Mouse (Mus musculus) neural tube, embryonic 14.5 days (tissue): ENCODE results near the gene Maats1. TPM values are rescaled to one million over a fixed set of nuclear protein-coding genes. Genes with fewer than 3 reads are reported as not detected.
"Not testable (repeated sequence)": the region's sequence is repeated elsewhere in the genome, so short reads cannot be mapped to it uniquely, and the experiment has no call there.

Experiments used
- ATAC-seq: fragments of 200-750 bp; cut with Nextera tagmentation; 2 replicates; pipeline ENCODE4 v1.8.0; 2017; ENCODE audit warnings: low read depth, mild to moderate bottlenecking, moderate TSS enrichment, moderate library complexity
- H3K27ac ChIP-seq: fragments of 300-500 bp; sonication (generic); 2 replicates; pipeline ENCODE4 v1.5.1; 2014; ENCODE audit warnings: low read depth, mild to moderate bottlenecking, control low read depth, low read length, moderate library complexity, mixed read lengths
- H3K27me3 ChIP-seq: fragments of 300-500 bp; sonication (generic); 2 replicates; pipeline ENCODE4 v1.6.1; 2014; ENCODE audit warnings: low read length; ENCODE audit not compliant: control insufficient read depth, insufficient read depth
- H3K36me3 ChIP-seq: fragments of 300-500 bp; sonication (generic); 2 replicates; pipeline ENCODE4 v1.6.1; 2014; ENCODE audit warnings: low read length, mixed read lengths; ENCODE audit not compliant: control insufficient read depth, insufficient read depth
- H3K4me1 ChIP-seq: fragments of 300-500 bp; sonication (generic); 2 replicates; pipeline ENCODE4 v1.6.1; 2014; ENCODE audit warnings: low read length; ENCODE audit not compliant: control insufficient read depth, insufficient read depth
- H3K4me2 ChIP-seq: fragments of 300-500 bp; sonication (generic); 2 replicates; pipeline ENCODE4 v1.6.1; 2014; ENCODE audit warnings: mild to moderate bottlenecking, low read depth, low read length, control low read depth
- H3K4me3 ChIP-seq: fragments of 300-500 bp; sonication (generic); 2 replicates; pipeline ENCODE4 v1.5.1; 2014; ENCODE audit warnings: low read depth, low read length, control low read depth, mixed read lengths
- H3K9ac ChIP-seq: fragments of 300-500 bp; sonication (generic); replicated peaks from 2 replicates; pipeline ENCODE4 v1.6.1; 2014; ENCODE audit warnings: low read depth, mild to moderate bottlenecking, control low read depth, low read length, mixed read lengths
- H3K9me3 ChIP-seq: fragments of 300-500 bp; sonication (generic); 2 replicates; pipeline ENCODE4 v1.6.1; 2016; ENCODE audit warnings: low read length; ENCODE audit not compliant: control insufficient read depth
- WGBS: fragments of 180-500 bp; shearing (Covaris S2); extraction: QIAGEN DNeasy Blood & Tissue Kit; methylation state at CpG from one replicate; pipeline ENCODE4 v1.1.7; 2014; 5-methylcytosine and 5-hydroxymethylcytosine counted together
- polyA plus RNA-seq: library from polyadenylated mRNA; unstranded; fragments of >200 nt; fragmentation: Nextera tagmentation; extraction: Ambion mirVana; gene quantifications from 2 replicates; pipeline ENCODE4 v1.2.1, GENCODE M21; 2014

The Maats1 gene
- polyA plus RNA-seq, 1 experiment from 2014 or later: 0.62 TPM

DNA sequence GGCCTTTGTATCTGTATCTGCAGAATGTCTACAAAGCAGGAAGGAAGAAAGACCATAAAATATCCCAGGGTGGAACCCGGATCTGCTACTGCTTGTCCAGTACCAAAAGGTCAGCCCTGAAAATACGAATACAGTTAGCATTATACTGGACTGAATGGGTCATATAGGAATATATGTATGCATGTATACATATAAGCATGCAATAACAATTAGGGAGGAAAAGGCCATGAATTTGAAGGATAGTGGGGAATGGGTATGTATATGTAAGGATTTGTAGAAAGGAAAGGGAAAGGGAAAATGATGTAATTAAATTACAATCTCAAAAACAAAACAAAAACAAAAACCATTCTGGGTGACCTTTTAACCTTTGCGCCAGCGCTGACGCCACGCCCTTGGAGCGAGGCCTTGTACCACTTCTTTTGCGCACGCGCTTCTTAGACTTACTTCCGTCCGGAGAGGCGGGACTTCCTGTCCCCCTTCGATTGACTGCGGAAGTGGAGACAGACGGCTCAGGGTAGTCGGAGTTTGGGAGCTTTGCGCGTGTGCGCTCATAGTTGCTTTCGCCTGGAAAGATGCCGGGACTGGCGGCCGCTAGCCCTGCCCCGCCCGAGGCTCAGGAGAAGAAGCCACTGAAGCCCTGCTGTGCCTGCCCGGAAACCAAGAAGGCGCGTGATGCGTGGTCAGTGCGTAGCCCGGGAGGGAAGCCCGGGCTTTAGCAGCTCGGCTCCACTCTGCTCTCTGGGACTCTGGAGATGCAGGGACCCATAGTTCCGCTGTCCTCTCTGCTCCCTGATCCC, 4.8 kb upstream of the Maats1 start, which contains the start of the genes Cox17 and Gm21987:
Cox17 (plus strand) TSS at position 463 of the 797 bp plus-strand sequence.
Gm21987 (plus strand) TSS at position 512 of the 797 bp plus-strand sequence.
- Histone ChIP-seq H3K27ac (peak within 1 kb of the TSS; percentile 84), H3K4me1 (peaks cover 6% of the 10 kb centered on the region; the same call in 1 of the 2 replicates), H3K36me3 (peaks cover 16% of the 10 kb centered on the region), H3K27me3 (no peaks in the 10 kb centered on the region), H3K4me2 (peak within 1 kb of the TSS; percentile 68), H3K9me3 (no peaks in the 10 kb centered on the region), H3K4me3 (peak within 1 kb of the TSS; percentile 82), H3K9ac (peak within 1 kb of the TSS; percentile 74)
- ATAC-seq: peak; percentile 97
- 2% methylated on average over 35 of the region's 35 CpGs for WGBS

DNA sequence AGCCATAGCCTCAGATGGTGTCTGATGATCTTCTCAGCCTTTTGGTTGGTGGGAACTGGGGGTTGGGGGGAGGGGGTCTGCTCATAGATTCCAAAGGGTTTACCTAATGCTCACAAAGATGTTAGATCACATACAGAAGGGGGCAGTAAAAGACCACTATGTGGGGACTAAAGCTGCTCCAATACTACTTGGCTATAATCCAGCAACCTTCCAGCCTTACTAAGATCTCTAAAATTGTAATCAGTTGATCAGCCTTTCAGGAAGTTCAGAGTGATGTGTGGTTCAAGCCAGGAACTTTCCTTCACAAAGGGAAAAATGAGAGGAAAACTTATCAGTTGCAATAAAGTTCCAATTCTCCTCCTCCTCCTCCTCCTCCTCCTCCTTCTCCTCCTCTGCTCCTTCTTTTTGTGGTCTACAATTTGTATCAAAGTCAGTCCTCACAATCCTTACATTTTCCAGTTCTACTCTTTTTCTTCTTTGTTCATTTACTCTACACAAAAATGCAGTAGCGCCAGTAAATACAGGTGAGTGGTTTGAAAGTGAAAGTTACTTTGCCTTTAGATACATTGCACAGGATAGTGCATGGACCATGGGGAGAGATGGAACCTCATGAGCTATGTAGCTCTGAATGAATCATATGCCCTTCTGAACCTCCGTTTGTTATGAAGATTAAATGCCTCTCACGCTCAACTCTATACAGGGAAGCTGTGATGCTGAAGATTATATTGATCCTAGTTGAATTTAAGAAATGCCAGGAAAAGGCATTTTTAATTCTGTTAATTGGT, 3.2 kb upstream of the Maats1 start:
- Histone ChIP-seq H3K4me2 (no peak overlapping the region), H3K27ac (no peak overlapping the region), H3K9ac (no peak overlapping the region), H3K4me3 (no peak overlapping the region), H3K27me3 (no peaks in the 10 kb centered on the region), H3K36me3 (0 out of 2 replicates have a peak, but pooled peaks cover 5% of the 10 kb centered on the region), H3K9me3 (no peaks in the 10 kb centered on the region), H3K4me1 (peaks cover 10% of the 10 kb centered on the region; the same call in 1 of the 2 replicates)
- peak; percentile 24; the same call in 1 of the 2 replicates for ATAC-seq
- WGBS: 85% methylated on average over 3 of the region's 3 CpGs

DNA sequence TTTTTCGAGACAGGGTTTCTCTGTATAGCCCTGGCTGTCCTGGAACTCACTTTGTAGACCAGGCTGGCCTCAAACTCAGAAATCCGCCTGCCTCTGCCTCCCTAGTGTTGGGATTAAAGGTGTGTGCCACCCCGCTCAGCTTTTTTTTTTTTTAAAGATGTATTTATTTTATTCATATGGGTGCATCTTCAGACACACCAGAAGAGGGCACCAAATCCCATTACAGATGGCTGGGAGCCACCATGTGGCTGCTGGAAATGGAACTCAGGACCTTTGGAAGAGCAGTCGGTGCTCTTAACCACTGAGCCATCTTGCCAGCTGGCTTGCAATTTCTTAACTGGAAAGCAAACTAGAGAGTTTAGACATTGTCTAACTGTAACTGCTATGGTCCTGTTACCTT, 3.9 kb downstream of the Maats1 start:
- not testable (repeated sequence) for H3K27ac ChIP-seq, H3K9ac ChIP-seq, H3K4me2 ChIP-seq, ATAC-seq, H3K9me3 ChIP-seq, H3K27me3 ChIP-seq, H3K36me3 ChIP-seq, H3K4me3 ChIP-seq, H3K4me1 ChIP-seq
- 90% methylated on average over 4 of the region's 4 CpGs for WGBS

- Histone ChIP-seq H3K4me1 (no peaks in the 10 kb centered on the region), H3K4me3 (no peak overlapping the region), H3K9ac (no peak overlapping the region), H3K36me3 (no peaks in the 10 kb centered on the region), H3K27ac (no peak overlapping the region), H3K27me3 (no peaks in the 10 kb centered on the region), H3K9me3 (no peaks in the 10 kb centered on the region), H3K4me2 (no peak overlapping the region)
- no peak for ATAC-seq
- WGBS: 26% methylated on average over 6 of the region's 6 CpGs
These were observed 7.5 kb downstream of the Maats1 start for GRCm38 (mm10) chr16:38334431-38334830.

- H3K27me3 ChIP-seq: no peaks in the 10 kb centered on the region
- H3K27ac ChIP-seq: no peak overlapping the region
- ATAC-seq: no peak
- H3K4me1 ChIP-seq: no peaks in the 10 kb centered on the region
- H3K4me2 ChIP-seq: no peak overlapping the region
- no peaks in the 10 kb centered on the region for H3K9me3 ChIP-seq
- WGBS: 89% methylated on average over 3 of the region's 3 CpGs
- no peaks in the 10 kb centered on the region for H3K36me3 ChIP-seq
- no peak overlapping the region for H3K9ac ChIP-seq
- no peak overlapping the region for H3K4me3 ChIP-seq
These were observed 12.6 kb downstream of the Maats1 start for GRCm38 (mm10) chr16:38329340-38329739.

GRCm38 (mm10) chr16:38326778-38327397, 15.1 kb downstream of the Maats1 start:
- WGBS: 80% methylated on average over 11 of the region's 11 CpGs
- no peak for ATAC-seq
- Histone ChIP-seq H3K27ac (no peak overlapping the region), H3K9me3 (no peaks in the 10 kb centered on the region), H3K4me3 (no peak overlapping the region), H3K27me3 (no peaks in the 10 kb centered on the region), H3K4me2 (no peak overlapping the region), H3K9ac (no peak overlapping the region), H3K4me1 (no peaks in the 10 kb centered on the region), H3K36me3 (no peaks in the 10 kb centered on the region)

DNA sequence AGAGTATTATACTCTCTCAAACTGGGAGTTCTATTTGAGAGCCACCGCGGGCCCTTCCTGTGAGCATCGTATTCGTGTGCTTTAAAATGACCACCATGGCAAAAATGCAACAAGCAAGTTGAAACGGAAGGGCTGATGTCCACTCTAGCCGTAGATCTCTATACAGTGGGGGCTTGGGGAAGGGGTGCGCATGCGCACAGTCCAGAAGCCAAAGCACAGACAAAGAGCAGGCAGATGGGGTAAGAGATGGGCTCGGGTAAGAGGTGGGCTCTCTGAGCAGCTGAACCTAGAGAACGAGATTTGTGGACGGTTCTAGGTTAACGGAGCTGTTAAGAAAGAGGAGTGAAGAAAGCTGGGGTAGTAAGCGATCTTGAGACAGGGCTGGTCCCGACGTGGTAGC, 17.6 kb downstream of the Maats1 start:
- no peaks in the 10 kb centered on the region for H3K27me3 ChIP-seq
- no peaks in the 10 kb centered on the region for H3K36me3 ChIP-seq
- no peaks in the 10 kb centered on the region for H3K9me3 ChIP-seq
- H3K4me2 ChIP-seq: no peak overlapping the region
- no peak overlapping the region for H3K27ac ChIP-seq
- 94% methylated on average over 15 of the region's 15 CpGs for WGBS
- H3K9ac ChIP-seq: no peak overlapping the region
- no peak for ATAC-seq
- H3K4me1 ChIP-seq: no peaks in the 10 kb centered on the region
- no peak overlapping the region for H3K4me3 ChIP-seq

- H3K27me3 ChIP-seq: no peaks in the 10 kb centered on the region
- H3K27ac ChIP-seq: no peak overlapping the region
- H3K4me3 ChIP-seq: peak overlapping the region; percentile 7; the same call in 1 of the 2 replicates
- 29% methylated on average over 17 of the region's 17 CpGs for WGBS
- no peaks in the 10 kb centered on the region for H3K4me1 ChIP-seq
- peak overlapping the region; percentile 38 for H3K4me2 ChIP-seq
- peak; percentile 65 for ATAC-seq
- H3K36me3 ChIP-seq: no peaks in the 10 kb centered on the region
- H3K9me3 ChIP-seq: no peaks in the 10 kb centered on the region
- no peak overlapping the region for H3K9ac ChIP-seq
These were observed 20.4 kb downstream of the Maats1 start for GRCm38 (mm10) chr16:38321452-38321935.
